Mouse (Mus musculus) liver, embryonic 16.5 days (tissue): ENCODE results near the gene Rgs11. TPM values are rescaled to one million over a fixed set of nuclear protein-coding genes. Genes with fewer than 3 reads are reported as not detected.

Experiments
- ATAC-seq: fragments of 200-750 bp; cut with Nextera tagmentation; 2 replicates; pipeline ENCODE4 v1.8.0; 2017; ENCODE audit warnings: low read depth, mild to moderate bottlenecking, moderate number of reproducible peaks, moderate library complexity
- H3K27ac ChIP-seq: fragments of 300-500 bp; sonication (generic); 2 replicates; pipeline ENCODE4 v1.5.1; 2014; ENCODE audit warnings: mild to moderate bottlenecking, low read length
- H3K27me3 ChIP-seq: fragments of 300-500 bp; sonication (generic); 2 replicates; pipeline ENCODE4 v1.6.1; 2014; ENCODE audit warnings: low read depth, low read length, mixed read lengths; ENCODE audit not compliant: control insufficient read depth, insufficient read depth
- H3K36me3 ChIP-seq: fragments of 300-500 bp; sonication (generic); 2 replicates; pipeline ENCODE4 v1.6.1; 2014; ENCODE audit warnings: mild to moderate bottlenecking; ENCODE audit not compliant: control insufficient read depth, insufficient read depth
- H3K4me1 ChIP-seq: fragments of 300-500 bp; sonication (generic); 2 replicates; pipeline ENCODE4 v1.6.1; 2014; ENCODE audit warnings: low read depth, low read length, mixed read lengths; ENCODE audit not compliant: control insufficient read depth
- H3K4me2 ChIP-seq: fragments of 300-500 bp; sonication (generic); 2 replicates; pipeline ENCODE4 v1.6.1; 2014; ENCODE audit warnings: low read depth, low read length, mixed read lengths
- H3K4me3 ChIP-seq: fragments of 300-500 bp; sonication (generic); 2 replicates; pipeline ENCODE4 v1.5.1; 2014; ENCODE audit warnings: low read depth, mild to moderate bottlenecking, low read length
- H3K9ac ChIP-seq: fragments of 300-500 bp; sonication (generic); 2 replicates; pipeline ENCODE4 v1.6.1; 2014; ENCODE audit warnings: low read depth, low read length
- H3K9me3 ChIP-seq: fragments of 300-500 bp; sonication (generic); replicated peaks from 2 replicates; pipeline ENCODE4 v1.6.1; 2016; ENCODE audit warnings: low read length; ENCODE audit not compliant: control insufficient read depth
- WGBS: fragments of 180-500 bp; shearing (Covaris S2); extraction: QIAGEN DNeasy Blood & Tissue Kit; methylation state at CpG from one replicate; pipeline ENCODE4 v1.1.7; 2014; ENCODE audit not compliant: insufficient replicate concordance; 5-methylcytosine and 5-hydroxymethylcytosine counted together
- polyA plus RNA-seq: library from polyadenylated mRNA; unstranded; fragments of >200 nt; fragmentation: Nextera tagmentation; extraction: Ambion mirVana; gene quantifications from 2 replicates; pipeline ENCODE4 v1.2.1, GENCODE M21; 2015

Gene Rgs11
- polyA plus RNA-seq, 1 experiment from 2014 or later, result 0.48 TPM

GRCm38 (mm10) chr17:26237667-26238066, 34.9 kb downstream of the Rgs11 start:
- H3K36me3 ChIP-seq, result no peaks in the 10 kb centered on the region
- H3K27ac ChIP-seq, result no peak overlapping the region
- no peak overlapping the region for H3K9ac ChIP-seq
- H3K9me3 ChIP-seq, result no peaks in the 10 kb centered on the region
- no peak overlapping the region for H3K4me2 ChIP-seq
- 0 out of 2 replicates have a peak, but pooled peaks have one; percentile 45 for ATAC-seq
- no peaks in the 10 kb centered on the region for H3K27me3 ChIP-seq
- WGBS, result 35% methylated on average over 10 of the region's 10 CpGs
- H3K4me3 ChIP-seq, result no peak overlapping the region
- peaks cover 27% of the 10 kb centered on the region for H3K4me1 ChIP-seq

GRCm38 (mm10) chr17:26239551-26239950, 36.8 kb downstream of the Rgs11 start:
- Histone ChIP-seq H3K27me3 (no peaks in the 10 kb centered on the region), H3K4me3 (no peak overlapping the region), H3K9me3 (no peaks in the 10 kb centered on the region), H3K27ac (peak overlapping the region; percentile 8; the same call in 1 of the 2 replicates), H3K9ac (no peak overlapping the region), H3K4me1 (peaks cover 42% of the 10 kb centered on the region), H3K4me2 (no peak overlapping the region), H3K36me3 (no peaks in the 10 kb centered on the region)
- no peak for ATAC-seq
- WGBS, result 43% methylated on average over 2 of the region's 2 CpGs

- Histone ChIP-seq H3K27ac (peak overlapping the region; percentile 34; the same call in 1 of the 2 replicates), H3K27me3 (no peaks in the 10 kb centered on the region), H3K9me3 (no peaks in the 10 kb centered on the region), H3K4me3 (no peak overlapping the region), H3K9ac (no peak overlapping the region), H3K4me2 (no peak overlapping the region), H3K36me3 (no peaks in the 10 kb centered on the region), H3K4me1 (peaks cover 42% of the 10 kb centered on the region)
- no peak for ATAC-seq
- WGBS, result 17% methylated on average over 6 of the region's 6 CpGs
These were observed 37.5 kb downstream of the Rgs11 start for GRCm38 (mm10) chr17:26240120-26240790.

GRCm38 (mm10) chr17:26240990-26241389, 38.2 kb downstream of the Rgs11 start:
- H3K4me2 ChIP-seq, result no peak overlapping the region
- WGBS, result 56% methylated on average over 6 of the region's 6 CpGs
- H3K9ac ChIP-seq, result no peak overlapping the region
- H3K4me1 ChIP-seq, result peaks cover 42% of the 10 kb centered on the region
- no peak overlapping the region for H3K27ac ChIP-seq
- H3K4me3 ChIP-seq, result no peak overlapping the region
- no peaks in the 10 kb centered on the region for H3K9me3 ChIP-seq
- no peaks in the 10 kb centered on the region for H3K36me3 ChIP-seq
- no peak for ATAC-seq
- no peaks in the 10 kb centered on the region for H3K27me3 ChIP-seq

GRCm38 (mm10) chr17:26243471-26244100, 40.8 kb downstream of the Rgs11 start:
- Histone ChIP-seq H3K4me3 (peak overlapping the region; percentile 70), H3K27ac (peak overlapping the region; percentile 67), H3K27me3 (no peaks in the 10 kb centered on the region), H3K4me2 (peak overlapping the region; percentile 85), H3K9me3 (no peaks in the 10 kb centered on the region), H3K4me1 (peaks cover 34% of the 10 kb centered on the region), H3K9ac (peak overlapping the region; percentile 64), H3K36me3 (no peaks in the 10 kb centered on the region)
- under 1% methylated on average over 32 of the region's 32 CpGs for WGBS
- peak; percentile 64 for ATAC-seq

- peak; percentile 95 for ATAC-seq
- Histone ChIP-seq H3K27me3 (no peaks in the 10 kb centered on the region), H3K27ac (peak within 1 kb of the TSS; percentile 67), H3K9ac (peak within 1 kb of the TSS; percentile 64), H3K4me1 (peaks cover 34% of the 10 kb centered on the region), H3K9me3 (no peaks in the 10 kb centered on the region), H3K4me2 (peak within 1 kb of the TSS; percentile 85), H3K36me3 (no peaks in the 10 kb centered on the region), H3K4me3 (peak within 1 kb of the TSS; percentile 70)
- WGBS, result 8% methylated on average over 29 of the region's 33 CpGs
These were observed 41.5 kb downstream of the Rgs11 start, which contains the start of gene Fam234a for GRCm38 (mm10) chr17:26244101-26244841. TSS of gene Fam234a (minus strand) at chr17:26244242.

- Histone ChIP-seq H3K27ac (peak overlapping the region; percentile 97), H3K36me3 (0 out of 2 replicates have a peak, but pooled peaks cover 7% of the 10 kb centered on the region), H3K4me1 (peaks cover 12% of the 10 kb centered on the region), H3K27me3 (no peaks in the 10 kb centered on the region), H3K9me3 (no peaks in the 10 kb centered on the region), H3K9ac (peak overlapping the region; percentile 95), H3K4me2 (peak overlapping the region; percentile 63), H3K4me3 (peak overlapping the region; percentile 95)
- 57% methylated on average over 4 of the region's 4 CpGs for WGBS
- ATAC-seq, result no peak
These were observed 49.3 kb downstream of the Rgs11 start for GRCm38 (mm10) chr17:26251886-26252538.

- peak; percentile 96 for ATAC-seq
- no peaks in the 10 kb centered on the region for H3K9me3 ChIP-seq
- peak within 1 kb of the TSS; percentile 97 for H3K27ac ChIP-seq
- H3K27me3 ChIP-seq, result no peaks in the 10 kb centered on the region
- peaks cover 7% of the 10 kb centered on the region; the same call in 1 of the 2 replicates for H3K36me3 ChIP-seq
- H3K4me2 ChIP-seq, result peak within 1 kb of the TSS; percentile 63
- H3K9ac ChIP-seq, result peak within 1 kb of the TSS; percentile 95
- H3K4me1 ChIP-seq, result peaks cover 12% of the 10 kb centered on the region
- under 1% methylated on average over 43 of the region's 43 CpGs for WGBS
- H3K4me3 ChIP-seq, result peak within 1 kb of the TSS; percentile 95
These were observed 49.9 kb downstream of the Rgs11 start, which contains the start of gene Luc7l for GRCm38 (mm10) chr17:26252539-26253251. TSS of gene Luc7l (plus strand) at chr17:26252896.
